Mouse (Mus musculus): ENCODE measurements at regions not wholly inside any gene's neighbourhood (a gene's known extent, or its start where the extent isn't known, plus 50 kb on each side); places are given as distances from the start of the nearest gene placed in this dataset.

- in situ Hi-C loops (cut with MboI, MseI): no loop called here
These were observed 450.3 kb upstream of the Adamts9 start for GRCm38 (mm10) chr6:93393551-93393950.

DNA sequence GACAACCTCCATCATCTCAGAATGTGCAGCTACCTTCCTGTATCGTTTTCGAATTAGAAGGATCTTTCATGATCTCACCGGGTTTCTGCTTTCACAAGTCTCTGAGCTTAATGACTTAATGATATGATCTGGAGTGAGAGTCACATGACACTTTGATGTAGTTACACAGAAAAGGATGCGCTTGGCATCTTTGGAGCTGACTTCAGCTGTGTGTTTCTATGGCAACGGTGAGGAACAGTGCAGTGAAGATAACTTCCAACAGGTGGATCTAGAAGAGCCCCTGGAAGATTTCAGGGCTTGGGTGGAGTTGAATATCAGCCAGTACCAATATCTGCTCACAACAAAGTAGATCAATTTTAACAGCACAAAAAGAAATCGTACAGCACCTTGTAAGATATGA lies 449.1 kb upstream of the Adamts9 start:
- in situ Hi-C loops (cut with MboI, MseI): no loop called here

DNA sequence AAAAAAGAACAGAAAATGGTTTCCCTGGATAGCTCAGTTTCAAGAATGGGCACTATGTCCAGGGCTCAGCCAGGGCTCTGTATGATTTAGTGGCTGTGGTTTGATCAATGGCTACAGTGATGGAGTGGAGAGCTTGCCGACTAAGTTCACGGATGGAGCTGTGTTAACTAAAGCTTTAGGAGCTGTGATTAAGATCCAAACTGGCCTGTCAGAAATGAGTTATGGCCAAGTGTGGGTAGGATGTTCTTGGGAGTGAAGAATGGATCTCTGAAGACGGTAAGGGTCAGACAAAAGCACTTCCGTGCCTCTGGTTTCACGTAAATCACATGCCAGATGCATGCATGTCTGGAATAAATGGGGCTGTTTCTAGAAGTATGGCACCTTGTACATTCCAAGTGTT lies 447.9 kb upstream of the Adamts9 start:
- in situ Hi-C loops (cut with MboI, MseI): no loop called here

DNA sequence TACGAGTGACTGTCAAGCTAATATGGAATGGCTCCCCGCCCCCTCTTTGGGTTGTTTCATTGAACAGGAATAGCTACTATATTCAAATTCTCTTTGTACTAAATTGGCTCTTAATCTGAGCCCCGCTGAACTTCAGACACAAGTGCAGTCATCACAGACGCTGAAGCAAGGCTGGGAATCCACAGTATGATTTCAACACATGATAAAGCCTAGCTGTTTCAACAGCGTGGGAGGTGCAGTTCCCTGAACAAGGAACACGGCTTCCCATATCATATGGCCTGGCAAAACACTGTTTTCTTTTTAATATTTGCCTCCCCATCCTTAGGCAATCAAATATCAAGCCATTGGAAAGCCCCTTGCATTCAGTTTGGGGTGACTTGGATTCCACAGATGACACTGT lies 428.0 kb upstream of the Adamts9 start:
- in situ Hi-C loops (cut with MboI, MseI): no loop called here

- in situ Hi-C loops (cut with MboI, MseI): no loop called here
These were observed 420.6 kb upstream of the Adamts9 start for GRCm38 (mm10) chr6:93363846-93364245.

- in situ Hi-C loops (cut with MboI, MseI): no loop called here
These were observed 410.2 kb upstream of the Adamts9 start for GRCm38 (mm10) chr6:93353353-93354125.

GRCm38 (mm10) chr6:93349936-93350700 lies 406.8 kb upstream of the Adamts9 start:
- in situ Hi-C loops (cut with MboI, MseI): no loop called here

DNA sequence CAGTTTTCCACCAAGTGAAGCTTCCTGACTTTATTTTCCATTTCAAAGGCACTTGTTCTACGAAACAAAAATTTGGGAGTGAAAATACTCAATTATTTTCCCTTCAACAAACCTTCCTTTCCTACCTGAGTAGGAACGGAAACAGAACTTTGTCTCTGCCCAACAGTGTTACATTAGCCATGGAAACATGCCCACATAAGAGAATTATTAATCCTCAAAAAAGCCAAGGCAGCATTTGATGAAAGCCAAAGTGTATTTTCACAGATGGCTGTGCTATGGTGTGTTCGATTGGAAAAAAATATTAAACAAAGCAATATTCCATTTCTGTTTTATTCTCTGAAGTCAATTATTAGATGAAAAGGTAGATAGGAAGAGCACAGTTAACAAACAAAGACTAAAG lies 404.8 kb upstream of the Adamts9 start:
- in situ Hi-C loops (cut with MboI, MseI): no loop called here

GRCm38 (mm10) chr6:93328683-93329082 lies 385.4 kb upstream of the Adamts9 start:
- in situ Hi-C loops (cut with MboI, MseI): no loop called here

DNA sequence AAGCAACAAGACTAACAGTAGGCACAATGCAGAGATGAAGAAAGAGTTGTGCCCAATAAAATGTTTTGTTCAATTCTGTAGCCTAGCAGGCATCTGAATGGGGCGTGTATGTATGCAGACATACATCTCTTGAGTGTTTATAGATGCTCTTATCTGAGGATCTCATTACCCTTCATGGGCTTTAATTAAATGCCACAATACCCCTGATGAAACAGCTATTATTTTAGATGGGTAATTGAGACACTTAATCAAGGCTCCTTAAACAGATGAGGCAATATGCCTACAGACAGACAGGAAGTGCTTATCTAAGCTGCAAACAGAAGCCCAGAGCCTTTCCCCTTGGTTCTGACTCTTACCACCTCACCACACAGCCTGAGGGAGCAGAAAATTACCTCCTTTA lies 384.6 kb upstream of the Adamts9 start:
- in situ Hi-C loops (cut with MboI, MseI): no loop called here

DNA sequence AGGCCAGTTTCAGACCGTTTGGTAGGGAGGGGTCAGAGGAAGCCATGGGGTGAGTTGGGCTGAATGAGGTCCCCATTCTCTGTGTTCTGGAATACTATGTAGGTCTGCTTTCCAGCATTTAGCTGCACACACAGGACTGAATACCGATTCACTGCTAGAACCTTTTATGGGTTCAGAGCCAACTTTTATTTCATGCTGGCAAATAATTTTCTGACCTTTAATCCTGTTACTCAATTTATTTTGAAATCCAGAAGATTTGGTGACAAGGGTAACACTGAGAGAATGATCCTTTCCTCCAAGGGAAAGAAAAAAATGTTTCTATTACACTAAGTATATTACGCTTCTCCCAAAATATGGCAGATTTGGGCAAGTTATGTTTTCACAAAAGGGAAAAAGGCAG lies 380.6 kb upstream of the Adamts9 start:
- in situ Hi-C loops (cut with MboI, MseI): no loop called here

GRCm38 (mm10) chr6:93314625-93315024 lies 371.3 kb upstream of the Adamts9 start:
- in situ Hi-C loops (cut with MboI, MseI): no loop called here

DNA sequence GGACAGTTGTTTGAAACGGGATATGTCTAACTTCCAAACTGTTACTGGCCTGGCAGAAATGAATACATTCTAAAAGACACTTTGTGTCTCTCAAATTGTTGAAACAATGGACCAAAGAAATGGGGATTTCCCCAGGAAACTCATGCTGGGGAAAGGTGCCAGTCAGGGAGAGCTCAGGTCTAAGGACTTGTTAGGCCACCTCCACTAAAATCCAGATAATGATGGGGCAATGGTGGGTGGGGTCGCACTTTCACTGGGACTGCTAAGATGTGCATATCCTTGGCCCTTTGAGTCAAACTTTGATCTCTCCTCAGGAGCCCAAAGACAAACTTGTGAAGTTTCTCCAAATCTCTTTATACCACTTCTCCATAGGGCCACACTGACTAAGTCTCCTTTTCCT lies 361.9 kb upstream of the Adamts9 start:
- in situ Hi-C loops (cut with MboI, MseI): no loop called here

- in situ Hi-C loops (cut with MboI, MseI): no loop called here
These were observed 354.7 kb upstream of the Adamts9 start for GRCm38 (mm10) chr6:93297975-93298374.

DNA sequence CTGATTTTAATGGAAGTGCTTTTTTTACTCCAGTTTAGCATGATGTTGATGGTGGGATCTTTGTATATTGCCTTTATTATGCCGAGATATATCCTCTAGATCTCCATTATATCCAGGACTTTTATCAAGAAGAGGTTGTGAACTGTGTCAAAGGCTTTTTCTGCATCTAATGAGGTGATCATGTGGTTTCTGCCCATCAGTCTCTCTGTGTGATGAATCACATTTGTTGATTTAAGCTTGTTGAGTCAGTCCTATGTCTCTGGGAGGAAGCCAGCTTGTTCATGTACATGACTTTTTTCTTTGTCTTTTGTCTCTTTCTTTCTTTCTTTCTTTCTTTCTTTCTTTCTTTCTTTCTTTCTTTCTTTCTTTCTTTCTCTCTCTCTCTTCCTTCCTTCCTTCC lies 348.4 kb upstream of the Adamts9 start:
- in situ Hi-C loops (cut with MboI, MseI): no loop called here

GRCm38 (mm10) chr6:93288421-93288820 lies 345.1 kb upstream of the Adamts9 start:
- in situ Hi-C loops (cut with MboI, MseI): no loop called here

GRCm38 (mm10) chr6:93285796-93286195 lies 342.5 kb upstream of the Adamts9 start:
- in situ Hi-C loops (cut with MboI, MseI): no loop called here

- in situ Hi-C loops (cut with MboI, MseI): no loop called here
These were observed 338.2 kb upstream of the Adamts9 start for GRCm38 (mm10) chr6:93281530-93281929.

GRCm38 (mm10) chr6:93273917-93274513 lies 330.7 kb upstream of the Adamts9 start:
- in situ Hi-C loops (cut with MboI, MseI): no loop called here

DNA sequence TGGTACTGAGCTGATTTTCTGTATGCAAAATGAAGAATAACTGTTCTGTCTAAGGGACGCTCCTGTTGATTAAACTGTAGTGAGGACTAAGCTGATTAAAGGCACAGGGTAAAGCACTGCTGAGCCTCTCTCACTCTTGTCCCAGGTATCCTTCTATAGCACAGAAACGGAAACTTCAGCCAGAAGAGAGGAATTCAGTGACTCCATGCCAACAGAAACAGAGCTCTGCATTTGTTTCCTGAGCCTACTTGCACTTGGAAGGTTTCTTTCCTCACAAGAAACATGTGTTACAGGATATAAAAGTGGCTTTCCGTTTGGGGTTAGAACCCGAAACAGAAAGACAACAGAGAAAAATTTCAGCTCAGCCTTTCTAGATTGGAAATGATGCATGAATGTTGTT lies 328.9 kb upstream of the Adamts9 start:
- in situ Hi-C loops (cut with MboI, MseI): no loop called here

DNA sequence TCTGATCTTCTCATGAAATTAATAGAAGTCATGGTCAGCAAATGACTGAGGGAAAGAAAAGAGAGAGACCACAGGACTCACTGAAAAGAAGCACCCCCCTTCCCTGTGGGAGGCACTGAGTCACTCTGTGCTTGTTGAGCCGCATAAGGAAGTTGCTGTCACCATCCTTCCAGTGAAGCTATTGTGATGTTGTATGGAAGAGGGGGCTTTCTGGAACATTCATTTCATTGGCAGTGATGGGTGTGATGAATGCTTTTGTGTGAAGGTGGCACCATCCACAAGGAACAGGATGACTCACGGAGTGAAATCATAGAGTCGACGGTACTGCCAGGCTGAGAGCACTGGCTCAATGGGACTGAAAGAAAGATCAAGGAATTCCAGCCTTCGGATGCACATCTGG lies 323.5 kb upstream of the Adamts9 start:
- in situ Hi-C loops (cut with MboI, MseI): no loop called here

GRCm38 (mm10) chr6:93265164-93265563 lies 321.9 kb upstream of the Adamts9 start:
- in situ Hi-C loops (cut with MboI, MseI): no loop called here

DNA sequence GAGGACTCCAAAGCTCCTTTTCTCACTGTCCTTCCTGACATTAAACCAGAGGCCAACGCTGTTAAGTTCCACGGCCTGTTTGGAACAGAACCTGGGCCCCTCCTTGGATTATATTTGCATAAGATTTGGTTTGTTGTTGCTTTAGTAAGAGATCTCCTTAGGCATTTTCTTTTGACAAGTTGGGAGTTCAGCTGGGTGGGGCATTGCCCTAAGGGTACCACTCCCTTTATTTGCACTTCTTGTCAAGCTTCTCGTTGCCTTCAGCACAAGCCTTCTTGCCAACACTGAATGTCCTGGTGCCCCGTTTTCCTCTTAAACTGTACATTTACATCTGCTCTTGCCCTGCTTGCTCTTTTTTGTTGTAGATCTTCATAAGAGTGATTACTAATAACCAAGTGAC lies 317.5 kb upstream of the Adamts9 start:
- in situ Hi-C loops (cut with MboI, MseI): no loop called here
